Mouse (Mus musculus): ENCODE data around the gene Rnf151. TPM values are rescaled to one million over a fixed set of nuclear protein-coding genes. Genes with fewer than 3 reads are reported as not detected.

Rnf151 gene
- polyA plus RNA-seq, 1 experiment from 2014 or later = 0.57 TPM

DNA sequence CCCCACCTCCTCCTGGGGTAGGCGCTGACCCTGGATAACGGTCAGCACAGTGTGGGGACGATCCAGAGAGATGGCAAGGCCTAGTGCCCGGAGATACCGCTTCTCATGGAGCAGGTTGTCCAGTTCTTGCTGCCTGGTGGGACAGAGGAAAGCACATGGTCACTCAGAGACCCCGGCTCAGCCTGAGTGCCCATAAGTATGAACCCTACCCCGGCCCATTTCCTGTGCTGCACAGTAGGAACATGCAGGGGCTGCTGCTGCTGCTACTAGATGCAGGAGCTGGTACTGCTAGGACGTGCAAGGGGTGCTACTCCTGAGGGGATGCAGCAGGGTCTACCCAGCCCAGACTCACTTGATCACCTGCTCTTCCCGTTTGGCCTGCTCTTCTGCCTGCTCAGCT lies 16.6 kb downstream of the Rnf151 start:
- H3K9ac ChIP-seq (ENCODE audit: low read length) = no peak overlapping the region
- H3K4me2 ChIP-seq (ENCODE audit: low read depth) = no peak overlapping the region
- no peak for DNase-seq (ENCODE audit: low spot score)
- no peak overlapping the region for H3K27ac ChIP-seq (ENCODE audit: low read depth, low read length)
- WGBS = 88% methylated on average over 9 of the region's 9 CpGs
- no peak overlapping the region for H3K4me3 ChIP-seq (ENCODE audit: low read depth, low read length)
- ATAC-seq (ENCODE audit: insufficient read depth, low FRiP score, low TSS enrichment) = no peak
- H3K27me3 ChIP-seq (ENCODE audit: control insufficient read depth, insufficient read depth, low read length) = no peaks in the 10 kb centered on the region
- peaks cover 27% of the 10 kb centered on the region for H3K36me3 ChIP-seq (ENCODE audit: control insufficient read depth, insufficient read depth, low read length)
- H3K9me3 ChIP-seq (ENCODE audit: control insufficient read depth, low read length) = no peaks in the 10 kb centered on the region
- peaks cover 9% of the 10 kb centered on the region; the same call in 1 of the 2 replicates for H3K4me1 ChIP-seq (ENCODE audit: control insufficient read depth, insufficient read depth, low read length)

DNA sequence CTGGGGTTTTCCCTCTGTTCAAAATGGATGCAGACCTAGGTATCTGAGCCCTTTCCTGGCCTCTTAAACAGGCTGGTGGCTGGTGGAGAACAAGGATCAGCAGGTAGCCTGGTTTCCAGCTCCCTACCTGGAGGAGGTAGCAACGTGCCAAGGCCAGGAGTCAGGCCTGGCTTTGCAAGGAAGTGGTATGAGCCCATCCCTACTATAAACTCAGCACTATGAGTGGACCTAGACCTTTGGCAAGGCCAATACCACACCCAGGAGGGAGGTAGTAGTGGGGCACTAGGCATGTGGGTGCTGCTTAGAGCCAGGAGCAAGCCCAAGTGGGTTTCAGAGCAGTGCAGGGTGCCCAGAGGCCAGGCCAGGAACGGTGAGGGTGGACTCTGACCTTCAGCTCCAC lies 18.4 kb downstream of the Rnf151 start:
- H3K4me1 ChIP-seq (ENCODE audit: control insufficient read depth, insufficient read depth, low read length) = peaks cover 13% of the 10 kb centered on the region
- H3K4me3 ChIP-seq (ENCODE audit: low read depth, low read length) = no peak overlapping the region
- 79% methylated on average over 2 of the region's 2 CpGs for WGBS
- H3K9ac ChIP-seq (ENCODE audit: low read length) = no peak overlapping the region
- no peak overlapping the region for H3K27ac ChIP-seq (ENCODE audit: low read depth, low read length)
- no peaks in the 10 kb centered on the region for H3K27me3 ChIP-seq (ENCODE audit: control insufficient read depth, insufficient read depth, low read length)
- H3K36me3 ChIP-seq (ENCODE audit: control insufficient read depth, insufficient read depth, low read length) = peaks cover 21% of the 10 kb centered on the region
- H3K9me3 ChIP-seq (ENCODE audit: control insufficient read depth, low read length) = no peaks in the 10 kb centered on the region
- H3K4me2 ChIP-seq (ENCODE audit: low read depth) = no peak overlapping the region
- ATAC-seq (ENCODE audit: insufficient read depth, low FRiP score, low TSS enrichment) = no peak
- DNase-seq (ENCODE audit: low spot score) = no peak

DNA sequence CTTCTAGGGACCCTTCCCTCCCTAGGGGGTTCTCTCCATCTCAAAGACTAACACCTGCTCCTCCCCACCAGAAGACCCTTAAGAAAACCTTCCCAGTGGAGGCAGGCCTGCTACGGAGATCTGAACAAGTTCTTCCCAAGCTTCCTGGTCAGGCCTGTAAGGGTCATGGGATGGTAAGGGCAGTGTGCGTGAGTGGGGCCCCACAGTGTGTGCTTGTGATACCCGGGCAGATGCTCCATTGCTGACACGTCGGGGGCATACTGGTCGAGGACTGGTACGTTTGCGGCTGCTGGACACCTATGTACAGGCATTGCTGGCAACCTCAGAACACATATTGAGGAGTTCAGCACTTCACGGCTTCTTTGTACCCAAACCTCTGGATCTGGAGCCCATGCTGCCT lies 19.1 kb downstream of the Rnf151 start:
- Histone ChIP-seq H3K4me2 (ENCODE audit: low read depth) (no peak overlapping the region), H3K4me1 (ENCODE audit: control insufficient read depth, insufficient read depth, low read length) (peaks cover 13% of the 10 kb centered on the region), H3K36me3 (ENCODE audit: control insufficient read depth, insufficient read depth, low read length) (peaks cover 21% of the 10 kb centered on the region), H3K9me3 (ENCODE audit: control insufficient read depth, low read length) (no peaks in the 10 kb centered on the region), H3K4me3 (ENCODE audit: low read depth, low read length) (no peak overlapping the region), H3K27me3 (ENCODE audit: control insufficient read depth, insufficient read depth, low read length) (no peaks in the 10 kb centered on the region), H3K9ac (ENCODE audit: low read length) (no peak overlapping the region), H3K27ac (ENCODE audit: low read depth, low read length) (no peak overlapping the region)
- whole genome bisulfite sequencing = 69% methylated on average over 9 of the region's 9 CpGs
- DNase-seq (ENCODE audit: low spot score) (no peak), ATAC-seq (ENCODE audit: insufficient read depth, low FRiP score, low TSS enrichment) (no peak)

DNA sequence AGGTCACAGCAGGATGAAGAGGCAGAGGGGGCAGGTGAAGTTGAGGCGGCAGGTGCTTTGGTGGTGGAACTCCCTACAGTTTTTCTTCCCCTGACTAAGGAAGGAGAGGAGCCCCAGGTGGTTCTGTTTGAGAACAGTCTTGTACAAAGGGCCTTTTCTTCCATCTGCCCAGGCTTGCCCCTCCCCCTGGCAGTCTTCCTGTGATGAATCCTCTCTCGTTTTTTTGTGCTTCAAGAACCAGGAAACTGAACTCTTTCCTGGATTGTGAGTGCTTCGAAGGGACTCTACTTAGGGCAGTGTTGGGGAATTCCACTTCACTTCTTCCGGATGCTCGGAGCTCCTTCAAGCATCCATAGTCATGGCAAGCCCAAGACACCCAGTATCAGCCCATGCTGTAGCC lies 19.9 kb downstream of the Rnf151 start:
- Histone ChIP-seq H3K4me1 (ENCODE audit: control insufficient read depth, insufficient read depth, low read length) (peaks cover 13% of the 10 kb centered on the region), H3K4me2 (ENCODE audit: low read depth) (no peak overlapping the region), H3K4me3 (ENCODE audit: low read depth, low read length) (no peak overlapping the region), H3K36me3 (ENCODE audit: control insufficient read depth, insufficient read depth, low read length) (peaks cover 21% of the 10 kb centered on the region), H3K9ac (ENCODE audit: low read length) (no peak overlapping the region), H3K27ac (ENCODE audit: low read depth, low read length) (no peak overlapping the region), H3K27me3 (ENCODE audit: control insufficient read depth, insufficient read depth, low read length) (no peaks in the 10 kb centered on the region), H3K9me3 (ENCODE audit: control insufficient read depth, low read length) (no peaks in the 10 kb centered on the region)
- 19% methylated on average over 5 of the region's 5 CpGs for WGBS
- DNase-seq (ENCODE audit: low spot score) (no peak), ATAC-seq (ENCODE audit: insufficient read depth, low FRiP score, low TSS enrichment) (no peak)

DNA sequence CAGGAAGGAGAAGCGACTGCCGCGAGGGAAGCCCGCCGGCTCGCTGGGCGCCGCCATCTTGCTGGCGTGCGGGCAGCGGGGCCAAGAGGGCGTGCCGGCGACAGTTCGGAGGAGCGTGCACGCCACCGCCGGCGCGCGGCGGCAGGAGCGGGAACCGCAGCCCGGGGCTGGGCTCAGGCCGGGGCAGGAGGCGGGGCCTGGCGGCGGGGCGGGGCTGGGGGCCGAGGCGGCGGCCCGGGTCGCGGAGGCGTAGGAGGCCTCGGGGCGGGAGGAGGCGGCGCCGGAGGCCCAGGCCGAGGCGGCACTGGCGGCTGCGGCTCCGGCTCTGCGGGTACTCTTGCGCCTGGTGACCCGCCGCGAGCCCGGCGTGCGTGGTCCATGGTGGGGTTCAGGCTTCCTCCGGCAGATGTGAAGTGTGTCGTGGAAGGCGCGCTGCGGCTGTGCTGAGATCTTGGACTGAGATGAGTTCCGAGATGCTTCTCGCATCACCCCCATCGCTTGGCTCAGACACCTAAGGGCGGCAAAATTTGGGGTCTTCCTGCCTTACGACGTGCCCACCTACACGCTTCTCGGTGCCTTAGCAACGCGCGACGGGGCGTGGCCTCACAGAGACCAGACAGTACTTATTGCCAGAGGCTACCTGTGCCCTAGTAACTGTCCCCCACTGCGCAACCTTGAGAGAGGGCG lies 21.7 kb downstream of the Rnf151 start, which contains the start of the genes Gfer and Noxo1:
Gfer (minus strand) TSS at position 146 of the 687 bp plus-strand sequence.
Noxo1 (plus strand) TSS at position 224 of the 687 bp plus-strand sequence.
- peak; percentile 92 for DNase-seq (ENCODE audit: low spot score)
- peak within 1 kb of the TSS; percentile 85 for H3K4me3 ChIP-seq (ENCODE audit: low read depth, low read length)
- no peaks in the 10 kb centered on the region for H3K9me3 ChIP-seq (ENCODE audit: control insufficient read depth, low read length)
- peaks cover 13% of the 10 kb centered on the region for H3K4me1 ChIP-seq (ENCODE audit: control insufficient read depth, insufficient read depth, low read length)
- peak; percentile 90 for ATAC-seq (ENCODE audit: insufficient read depth, low FRiP score, low TSS enrichment)
- peak within 1 kb of the TSS; percentile 68 for H3K4me2 ChIP-seq (ENCODE audit: low read depth)
- H3K27ac ChIP-seq (ENCODE audit: low read depth, low read length) = peak within 1 kb of the TSS; percentile 47
- H3K27me3 ChIP-seq (ENCODE audit: control insufficient read depth, insufficient read depth, low read length) = no peaks in the 10 kb centered on the region; the same call in 1 of the 2 replicates
- peak within 1 kb of the TSS; percentile 87 for H3K9ac ChIP-seq (ENCODE audit: low read length)
- WGBS = under 1% methylated on average over 53 of the region's 76 CpGs
- H3K36me3 ChIP-seq (ENCODE audit: control insufficient read depth, insufficient read depth, low read length) = peaks cover 13% of the 10 kb centered on the region

DNA sequence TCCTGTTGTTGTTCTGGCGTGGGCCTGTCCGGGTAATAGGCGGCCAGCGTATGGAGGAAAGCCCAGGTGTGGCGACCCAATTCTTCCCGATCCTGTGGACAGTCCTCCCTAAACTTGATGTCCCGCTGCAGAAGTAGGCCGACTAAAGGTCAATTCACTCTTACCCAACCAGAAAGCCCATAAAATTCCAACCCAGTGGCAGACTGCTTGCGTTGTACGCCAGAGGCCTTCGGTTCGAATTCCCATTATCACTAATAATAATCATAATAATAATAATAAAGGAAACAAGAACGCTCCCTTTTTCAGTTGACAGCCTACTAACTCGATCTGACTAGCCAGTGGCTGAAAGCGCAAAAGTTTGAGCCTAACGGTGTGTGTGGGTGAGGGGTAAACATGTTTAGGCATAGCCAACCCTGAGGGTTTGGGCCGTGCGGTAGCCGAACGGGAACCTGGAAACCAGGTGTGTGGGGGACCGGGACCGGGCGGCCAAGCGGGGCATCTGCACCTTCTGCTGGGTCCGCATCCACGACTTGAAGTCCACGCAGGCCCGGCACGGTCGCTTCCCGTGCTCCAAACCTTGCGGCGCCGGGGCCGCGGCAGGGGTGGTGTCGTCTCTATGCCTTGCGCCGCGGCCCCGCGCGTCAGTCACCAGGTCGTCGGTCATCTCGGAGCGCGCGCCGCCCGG lies 22.4 kb downstream of the Rnf151 start:
- Histone ChIP-seq H3K27me3 (ENCODE audit: control insufficient read depth, insufficient read depth, low read length) (peaks cover 4% of the 10 kb centered on the region), H3K4me3 (ENCODE audit: low read depth, low read length) (peak overlapping the region; percentile 85), H3K27ac (ENCODE audit: low read depth, low read length) (peak overlapping the region; percentile 47), H3K9me3 (ENCODE audit: control insufficient read depth, low read length) (no peaks in the 10 kb centered on the region), H3K9ac (ENCODE audit: low read length) (peak overlapping the region; percentile 87), H3K4me2 (ENCODE audit: low read depth) (peak overlapping the region; percentile 68), H3K4me1 (ENCODE audit: control insufficient read depth, insufficient read depth, low read length) (peaks cover 13% of the 10 kb centered on the region), H3K36me3 (ENCODE audit: control insufficient read depth, insufficient read depth, low read length) (peaks cover 6% of the 10 kb centered on the region)
- WGBS = 9% methylated on average over 40 of the region's 51 CpGs
- ATAC-seq (ENCODE audit: insufficient read depth, low FRiP score, low TSS enrichment) (peak; percentile 60), DNase-seq (ENCODE audit: low spot score) (no peak)

DNA sequence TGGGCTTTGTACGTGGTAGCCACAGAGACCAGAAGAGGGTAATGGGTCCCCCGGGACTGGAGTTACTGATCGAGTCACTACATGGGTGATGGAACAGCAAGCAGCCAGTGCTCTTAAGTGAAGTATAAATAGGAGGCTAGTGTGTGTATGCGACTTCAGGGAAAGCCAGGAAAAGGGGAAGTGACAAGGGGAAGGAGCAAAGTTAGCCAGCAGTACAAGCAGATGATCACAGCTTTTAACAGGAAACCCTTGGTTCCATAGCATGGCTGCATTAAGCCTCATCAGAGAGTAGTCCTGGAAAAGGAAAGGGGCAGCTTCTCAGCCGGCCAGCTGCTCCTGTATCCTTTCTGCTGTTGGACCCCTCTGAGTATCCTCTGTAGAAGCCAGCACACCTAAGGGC lies 25.5 kb downstream of the Rnf151 start:
- no peak overlapping the region for H3K27ac ChIP-seq (ENCODE audit: low read depth, low read length)
- H3K4me1 ChIP-seq (ENCODE audit: control insufficient read depth, insufficient read depth, low read length) = peaks cover 15% of the 10 kb centered on the region
- no peak overlapping the region for H3K9ac ChIP-seq (ENCODE audit: low read length)
- DNase-seq (ENCODE audit: low spot score) (no peak), ATAC-seq (ENCODE audit: insufficient read depth, low FRiP score, low TSS enrichment) (no peak)
- H3K27me3 ChIP-seq (ENCODE audit: control insufficient read depth, insufficient read depth, low read length) = peaks cover 28% of the 10 kb centered on the region
- H3K36me3 ChIP-seq (ENCODE audit: control insufficient read depth, insufficient read depth, low read length) = no peaks in the 10 kb centered on the region; the same call in 1 of the 2 replicates
- H3K9me3 ChIP-seq (ENCODE audit: control insufficient read depth, low read length) = no peaks in the 10 kb centered on the region
- H3K4me3 ChIP-seq (ENCODE audit: low read depth, low read length) = no peak overlapping the region
- WGBS = 87% methylated on average over 5 of the region's 5 CpGs
- no peak overlapping the region for H3K4me2 ChIP-seq (ENCODE audit: low read depth)

DNA sequence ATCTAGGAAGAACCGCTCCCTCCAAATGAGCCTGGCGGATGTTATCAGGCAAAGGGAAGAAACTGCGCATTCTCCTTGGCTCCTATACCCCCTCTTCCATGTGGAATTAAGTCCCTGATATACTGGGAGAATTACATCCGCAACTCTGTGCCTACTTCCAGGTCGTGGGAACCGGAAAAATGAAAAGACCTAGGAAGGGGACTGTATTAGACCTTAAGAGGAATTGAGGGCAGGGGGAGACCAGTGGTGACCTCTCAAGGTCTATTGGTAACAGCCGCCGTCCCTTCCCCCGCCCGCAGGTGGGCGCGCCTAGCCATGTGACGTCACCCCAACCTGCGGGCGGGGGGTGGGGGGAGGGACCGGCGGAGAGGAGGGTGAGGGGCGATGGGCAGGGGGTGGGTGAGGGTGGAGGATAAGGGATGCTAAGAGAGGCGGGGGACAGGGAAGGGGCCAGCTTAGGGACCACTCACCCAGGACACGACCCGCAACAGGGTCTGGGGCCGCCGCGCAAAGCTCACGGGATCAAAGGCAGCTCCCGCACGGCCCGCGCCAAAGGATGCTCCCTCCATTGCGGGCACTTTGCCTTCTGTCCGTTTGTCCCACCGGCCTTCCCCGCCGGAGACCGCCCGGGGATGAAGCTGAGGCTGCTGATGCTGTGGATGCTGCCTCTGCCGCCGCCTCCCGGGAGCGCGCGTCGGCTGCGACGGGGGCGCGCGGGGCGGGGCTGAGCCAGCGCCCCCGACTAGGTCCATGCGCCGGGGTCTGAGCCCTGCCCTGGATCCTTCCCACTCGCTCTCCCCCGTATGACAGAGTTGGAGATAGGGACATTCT lies 28.4 kb downstream of the Rnf151 start, which contains the start of gene Syngr3:
Syngr3 (minus strand) TSS at position 705 of the 831 bp plus-strand sequence.
- Histone ChIP-seq H3K27ac (ENCODE audit: low read depth, low read length) (no peak within 1 kb of the TSS), H3K36me3 (ENCODE audit: control insufficient read depth, insufficient read depth, low read length) (no peaks in the 10 kb centered on the region; the same call in 1 of the 2 replicates), H3K9me3 (ENCODE audit: control insufficient read depth, low read length) (no peaks in the 10 kb centered on the region), H3K4me2 (ENCODE audit: low read depth) (peak within 1 kb of the TSS; percentile 65), H3K4me1 (ENCODE audit: control insufficient read depth, insufficient read depth, low read length) (peaks cover 8% of the 10 kb centered on the region; the same call in 1 of the 2 replicates), H3K9ac (ENCODE audit: low read length) (peak within 1 kb of the TSS; percentile 57), H3K4me3 (ENCODE audit: low read depth, low read length) (peak within 1 kb of the TSS; percentile 47), H3K27me3 (ENCODE audit: control insufficient read depth, insufficient read depth, low read length) (peaks cover 32% of the 10 kb centered on the region)
- DNase-seq (ENCODE audit: low spot score) (peak; percentile 60), ATAC-seq (ENCODE audit: insufficient read depth, low FRiP score, low TSS enrichment) (0 out of 2 replicates have a peak, but pooled peaks have one; percentile 42)
- WGBS = under 1% methylated on average over 44 of the region's 55 CpGs

Data from neural tube, embryonic 11.5 days (tissue).